Mouse (Mus musculus) stomach, postnatal 0 days (tissue): ENCODE measurements around the gene 1700020N01Rik.

Experiments
- CTCF ChIP-seq: IDR thresholded peaks from 2 replicates; pipeline ENCODE4 v1.5.1; 2016; ENCODE audit warnings: antibody characterized with exemption, low read depth, mild to moderate bottlenecking, moderate library complexity
- EP300 ChIP-seq: optimal IDR thresholded peaks from 2 replicates; pipeline ENCODE3; 2016; ENCODE audit warnings: antibody characterized with exemption

GRCm38 (mm10) chr10:21622065-21622464, 29.1 kb downstream of the 1700020N01Rik start:
- no peak for TF ChIP-seq CTCF
- TF ChIP-seq EP300, result no peak
